ENCODE assay signal across 25 mouse cellular contexts in the genomic region with DNA sequence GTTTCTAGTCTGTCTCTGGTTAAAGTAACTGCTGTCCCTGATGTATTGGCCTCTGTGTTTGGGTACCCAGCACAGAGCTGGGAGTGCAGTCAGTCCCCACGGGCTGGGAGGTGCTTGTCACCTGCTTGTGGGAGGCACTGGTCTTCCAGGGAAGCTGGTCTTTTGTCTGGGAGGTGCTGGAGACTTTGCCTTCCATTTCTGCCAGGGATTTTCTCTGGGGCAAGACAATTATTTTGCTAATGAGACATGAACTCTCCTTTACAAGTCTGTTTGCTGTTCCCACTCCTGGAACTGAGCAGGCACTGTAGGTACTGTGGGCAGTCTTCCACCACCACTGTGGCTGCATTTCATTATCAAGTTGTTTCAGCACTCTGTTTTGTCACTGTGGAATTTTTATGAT.
"Had no signal": no experiment of that assay in that cellular context is flagged by ENCODE, and none has a peak within 500 bp of the region (broad histone marks: within the 10 kb centered on the region; RNA-seq: fewer than 3 reads in every experiment).

No protein-coding gene starts in this region.

- H3K27me3 ChIP-seq: heart, embryonic 13.5 days; heart, embryonic 15.5 days; hindbrain, embryonic 12.5 days; intestine, embryonic 15.5 days; liver, embryonic 13.5 days had no signal

- H3K4me2 ChIP-seq: heart, embryonic 11.5 days; heart, embryonic 13.5 days; heart, embryonic 15.5 days; hindbrain, embryonic 12.5 days; hindbrain, embryonic 14.5 days; intestine, embryonic 15.5 days; liver, embryonic 11.5 days; liver, embryonic 13.5 days had no signal

- H3K9ac ChIP-seq: heart, embryonic 13.5 days; heart, embryonic 15.5 days; hindbrain, embryonic 12.5 days; hindbrain, embryonic 14.5 days; intestine, embryonic 15.5 days; liver, embryonic 13.5 days had no signal

- H3K9me3 ChIP-seq: heart, embryonic 13.5 days; heart, embryonic 15.5 days; intestine, embryonic 15.5 days had no signal

- ATAC-seq: hindbrain, embryonic 16.5 days; inflammation-experienced regulatory T-cells, adult 6 months; intestine, embryonic 15.5 days; intestine, postnatal 0 days had no signal

- H3K4me3 ChIP-seq: heart, adult 2 months; heart, embryonic 13.5 days; heart, embryonic 15.5 days; hindbrain, embryonic 10.5 days; hindbrain, embryonic 12.5 days; intestine, embryonic 15.5 days; layer of hippocampus, adult 2 months; left cerebral cortex, adult 2 months; liver, embryonic 13.5 days had no signal

- H3K4me1 ChIP-seq: heart, embryonic 13.5 days; heart, embryonic 15.5 days; hindbrain, embryonic 10.5 days; hindbrain, embryonic 12.5 days; intestine, embryonic 15.5 days had no signal

- H3K27ac ChIP-seq: heart, adult 2 months; heart, embryonic 13.5 days; heart, embryonic 15.5 days; hindbrain, embryonic 10.5 days; hindbrain, embryonic 12.5 days; hindbrain, embryonic 14.5 days; intestine, embryonic 15.5 days; layer of hippocampus, adult 2 months; left cerebral cortex, adult 2 months; liver, embryonic 13.5 days had no signal

- DNase-seq: gastrocnemius, postnatal 14 days; gastrocnemius, postnatal 36 days; heart, adult 11 months; heart, adult 2 months; heart, postnatal 4 days; kidney, adult 18-20 months; kidney, adult 8-10 months; kidney, postnatal 10 days; kidney, postnatal 25 days; kidney, postnatal 4 days; liver; liver, embryonic 13.5 days had no signal

- H3K36me3 ChIP-seq: heart, embryonic 13.5 days; heart, embryonic 15.5 days; hindbrain, embryonic 10.5 days; hindbrain, embryonic 12.5 days; intestine, embryonic 15.5 days; liver, embryonic 13.5 days had no signal
